Mouse (Mus musculus) ES-Bruce4 (cell line): ENCODE results near the gene Aspg.

Experiments used
- CTCF ChIP-seq: IDR thresholded peaks from one replicate; pipeline ENCODE4 v1.8.1; 2011; ENCODE audit warnings: low read depth, low read length
- EP300 ChIP-seq: IDR thresholded peaks from 2 replicates; pipeline ENCODE4 v1.6.1; 2011; ENCODE audit warnings: low read depth, low read length; ENCODE audit not compliant: insufficient read depth
- POLR2A ChIP-seq: IDR thresholded peaks from one replicate; pipeline ENCODE4 v1.8.1; 2011; ENCODE audit warnings: low read length; ENCODE audit not compliant: insufficient read depth

DNA sequence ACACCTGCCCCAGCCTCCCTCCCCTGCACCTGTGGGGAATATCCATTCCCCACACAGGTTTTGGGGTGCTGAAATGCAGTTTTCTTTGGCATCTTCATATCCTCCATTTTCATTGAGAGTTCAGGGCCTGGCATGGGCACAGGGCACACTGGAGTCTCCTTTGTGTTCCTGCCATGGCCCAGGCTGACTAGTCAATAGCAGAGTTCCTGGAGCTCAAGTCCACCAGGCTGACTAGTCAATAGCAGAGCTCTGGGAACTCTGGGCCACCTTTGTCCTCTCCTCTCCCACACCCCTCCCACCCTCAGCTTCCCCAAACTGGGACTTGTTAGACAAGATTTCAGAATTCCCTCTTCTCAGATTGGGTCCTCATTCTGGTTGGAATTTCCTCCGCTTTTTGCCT lies 65.2 kb downstream of the Aspg start:
- no peak for TF ChIP-seq CTCF
- TF ChIP-seq POLR2A = no peak
- TF ChIP-seq EP300 = no peak
